Mouse (Mus musculus): ENCODE data around the gene Fam189b.

- TF ChIP-seq TAL1 (IDR thresholded peaks at IDR 0.05; ENCODE audit: low read length) (no peak), GATA1 (IDR thresholded peaks at IDR 0.05; ENCODE audit: low read length) (no peak)
Measured at GRCm38 (mm10) chr3:89193853-89194252, 10.9 kb downstream of the Fam189b start.

Measured in erythroblast, embryonic 14.5 days (primary cell).